In genomic region chr10:4266041-4266930, GRCm38 (mm10) we compare ENCODE assay signal across 8 mouse cellular contexts. TPM values are rescaled to one million over a fixed set of nuclear protein-coding genes. Genes with fewer than 3 reads are reported as not detected.
DNase-seq lines count a peak whose midpoint lies in the region; ATAC-seq and TF ChIP-seq lines count a peak whose summit lies in the region.

Gene Akap12, plus strand, starts transcription at chr10:4266380.

- no peaks in the 10 kb centered on the region for H3K9me3 ChIP-seq in intestine, embryonic 15.5 days
- H3K9me3 ChIP-seq in limb, embryonic 15.5 days = no peaks in the 10 kb centered on the region

- H3K79me2 ChIP-seq in myocyte (ENCODE audit: control insufficient read depth, insufficient read depth) = no peaks in the 10 kb centered on the region

- 0 out of 2 replicates have a peak, but pooled peaks cover 12% of the 10 kb centered on the region for H3K4me1 ChIP-seq in intestine, embryonic 15.5 days (replicated peaks)
- peaks cover 15% of the 10 kb centered on the region for H3K4me1 ChIP-seq in limb, embryonic 15.5 days
- peaks cover 4% of the 10 kb centered on the region for H3K4me1 ChIP-seq in testis, adult 2 months (ENCODE audit: control insufficient read depth, insufficient read depth, low read length)

- H3K4me2 ChIP-seq in intestine, embryonic 15.5 days (replicated peaks) = peak within 1 kb of the TSS; percentile 90
- peak within 1 kb of the TSS; percentile 95 for H3K4me2 ChIP-seq in limb, embryonic 15.5 days
- H3K4me2 ChIP-seq in myocyte (ENCODE audit: low read depth) = peak within 1 kb of the TSS; percentile 57

- peak within 1 kb of the TSS; percentile 62 for H3K4me3 ChIP-seq in intestine, embryonic 15.5 days (replicated peaks)
- peak within 1 kb of the TSS; percentile 59 for H3K4me3 ChIP-seq in limb, embryonic 15.5 days
- peak within 1 kb of the TSS; percentile 13 for H3K4me3 ChIP-seq in myocyte
- peak within 1 kb of the TSS; percentile 62 for H3K4me3 ChIP-seq in testis, adult 2 months (ENCODE audit: control insufficient read depth, low read depth, low read length)

- no peaks in the 10 kb centered on the region for H3K36me3 ChIP-seq in intestine, embryonic 15.5 days
- H3K36me3 ChIP-seq in limb, embryonic 15.5 days = no peaks in the 10 kb centered on the region
- H3K36me3 ChIP-seq in myocyte (ENCODE audit: control insufficient read depth, insufficient read depth) = no peaks in the 10 kb centered on the region
- H3K36me3 ChIP-seq in testis, adult 2 months (ENCODE audit: control insufficient read depth, insufficient read depth, low read length) = no peaks in the 10 kb centered on the region

- no peak for TF ChIP-seq POLR2A in myocyte (IDR thresholded peaks at IDR 0.05; ENCODE audit: insufficient read length, low read depth)
- peak; percentile 73 for TF ChIP-seq POLR2A in testis, adult 2 months (IDR thresholded peaks at IDR 0.05; ENCODE audit: control insufficient read depth, low read depth, low read length)

- H3K9ac ChIP-seq in intestine, embryonic 15.5 days = peak within 1 kb of the TSS; percentile 61
- peak within 1 kb of the TSS; percentile 50 for H3K9ac ChIP-seq in limb, embryonic 15.5 days

- TF ChIP-seq CTCF in testis, adult 2 months (IDR thresholded peaks at IDR 0.05; ENCODE audit: control insufficient read depth, insufficient read depth, insufficient replicate concordance, low read depth, low read length) = no peak

- peak; percentile 15 to 39 for DNase-seq in spleen, adult 18-20 months
- no peak for DNase-seq in spleen, adult 12 weeks (ENCODE audit: low spot score)
- peak; percentile 55 for DNase-seq in embryo, embryonic 10 days (ENCODE audit: low spot score)

- peak; percentile 67 for ATAC-seq in granulocyte monocyte progenitor cell, adult 5-6 weeks (replicated peaks; ENCODE audit: poor library complexity, severe bottlenecking)
- ATAC-seq in intestine, embryonic 15.5 days = peak; percentile 81
- ATAC-seq in limb, embryonic 15.5 days (ENCODE audit: insufficient number of reproducible peaks, low FRiP score, low TSS enrichment, low read depth) = peak; percentile 48; the same call in 1 of the 2 replicates

- H3ac ChIP-seq in myocyte (ENCODE audit: control insufficient read depth, insufficient read length) = no peak within 1 kb of the TSS

- H3K27ac ChIP-seq in intestine, embryonic 15.5 days = peak within 1 kb of the TSS; percentile 76
- H3K27ac ChIP-seq in limb, embryonic 15.5 days = no peak within 1 kb of the TSS
- peak within 1 kb of the TSS; percentile 61 for H3K27ac ChIP-seq in testis, adult 2 months (ENCODE audit: control insufficient read depth, insufficient read depth, low read depth, low read length)

- H3K27me3 ChIP-seq in intestine, embryonic 15.5 days (replicated peaks) = 0 out of 2 replicates have a peak, but pooled peaks cover 2% of the 10 kb centered on the region
- H3K27me3 ChIP-seq in limb, embryonic 15.5 days = peaks cover 4% of the 10 kb centered on the region; the same call in 1 of the 2 replicates
- no peaks in the 10 kb centered on the region for H3K27me3 ChIP-seq in myocyte (ENCODE audit: control insufficient read depth, insufficient read depth, insufficient read length)
- H3K27me3 ChIP-seq in testis, adult 2 months (ENCODE audit: control insufficient read depth, insufficient read depth, low read length) = no peaks in the 10 kb centered on the region

- WGBS in intestine, embryonic 15.5 days = under 1% methylated on average over 54 of the region's 54 CpGs
- under 1% methylated on average over 46 of the region's 54 CpGs for WGBS in limb, embryonic 15.5 days

TF ChIP-seq in myocyte, 11 proteins besides CTCF, POLR2A, EP300 and RAD21:
- TF ChIP-seq E2F4 (IDR thresholded peaks at IDR 0.05; ENCODE audit: insufficient read depth) (no peak), MYOG (IDR thresholded peaks at IDR 0.05; ENCODE audit: control insufficient read depth in 1 of 3, insufficient read depth in 1 of 3, insufficient read length in 2 of 3, low read depth in 2 of 3) (peak in 1 of 3 experiments; percentile 1), POLR2AphosphoS2 (IDR thresholded peaks at IDR 0.05; ENCODE audit: insufficient read length, low read depth) (no peak), USF1 (IDR thresholded peaks at IDR 0.05; ENCODE audit: low read depth) (no peak), TCF12 (IDR thresholded peaks at IDR 0.05; ENCODE audit: insufficient read depth, poor library complexity, severe bottlenecking) (no peak)

RNA-seq across cellular contexts. Expression of gene Akap12, which starts in this region (rescaled TPM):
- 0.43 TPM in 1 of 2 replicates, not detected in the other for total RNA-seq in granulocyte monocyte progenitor cell, adult 5-6 weeks (2014; fragmentation: Nextera tagmentation)
- total RNA-seq in granulocyte monocyte progenitor cell, adult 5-6 weeks (2017) = 0.39 TPM in 1 of 2 replicates, not detected in the other
- polyA plus RNA-seq in intestine, embryonic 15.5 days (2015; fragmentation: Nextera tagmentation; extraction: Ambion mirVana) = 48.3 and 50.6 TPM in 2 replicates
- 38.1 and 40.0 TPM in 2 replicates for polyA plus RNA-seq in limb, embryonic 15.5 days (2015; fragmentation: Nextera tagmentation; extraction: Ambion mirVana)
- polyA plus RNA-seq in myocyte (2012; fragmentation: generic; extraction: Trizol) = 0.55 TPM
- polyA plus RNA-seq in testis, adult 2 months (2012; rRNA removed) = 427 and 446 TPM in 2 replicates

Comparison
In these comparisons a context has a peak if more than half of its experiments do, and no peak if none do; other contexts are left out.
1. RNA of gene Akap12 (polyA plus RNA-seq): 427 to 446 TPM in testis, adult 2 months, 48.3 to 50.6 TPM in intestine, embryonic 15.5 days and 38.1 to 40.0 TPM in limb, embryonic 15.5 days; 0.55 TPM in myocyte (single experiment); every median in the first group is over 10 times any median in the second.
2. Peak in ATAC-seq in granulocyte monocyte progenitor cell, adult 5-6 weeks; RNA of the gene not detected or under 1 TPM.
3. Peak in every context shown above with its lines, with median percentiles within 50 percentile points of each other: ATAC-seq, H3K4me2 ChIP-seq and H3K4me3 ChIP-seq.